In the genomic region with DNA sequence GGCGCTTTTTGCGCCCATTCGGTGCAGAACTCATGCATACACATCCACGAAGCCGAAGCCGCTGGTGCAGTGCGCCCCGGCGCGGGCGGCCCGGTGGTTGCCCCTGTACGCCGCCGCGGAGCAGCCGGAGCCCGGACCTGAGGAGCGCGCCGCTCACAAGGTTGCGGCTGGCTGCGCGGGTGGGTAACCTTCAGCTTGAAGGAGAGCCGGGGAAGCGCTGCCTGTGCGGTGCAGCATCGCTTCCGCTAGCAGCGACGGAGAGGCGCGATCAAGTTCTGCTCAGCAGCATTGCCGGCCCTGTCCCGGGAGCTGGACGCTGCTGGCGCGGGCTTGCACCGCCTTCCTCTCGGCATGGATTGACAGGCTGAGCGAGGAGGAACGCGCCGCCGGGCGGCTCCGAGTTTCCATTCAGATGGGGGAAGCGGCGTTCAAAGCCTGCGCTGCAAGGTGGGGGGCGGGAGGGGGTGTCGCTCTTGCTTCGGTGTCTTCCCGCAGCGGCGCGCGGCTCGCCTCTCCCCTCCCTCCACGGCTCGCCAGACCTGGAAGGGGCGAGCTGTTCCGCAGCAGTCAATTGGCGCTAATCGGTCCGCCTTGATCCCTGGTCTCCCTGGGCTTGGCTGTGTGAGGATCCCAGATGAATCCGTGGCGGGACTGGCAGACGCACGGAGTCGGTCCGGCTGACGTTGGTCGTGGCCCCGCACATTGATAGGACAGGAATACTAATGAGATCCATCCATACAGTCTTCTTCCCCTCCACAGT, we compare ENCODE assay signal across 8 mouse cellular contexts. TPM values are rescaled to one million over a fixed set of nuclear protein-coding genes. Genes with fewer than 3 reads are reported as not detected.
DNase-seq lines count a peak whose midpoint lies in the region; ATAC-seq and TF ChIP-seq lines count a peak whose summit lies in the region.

A gene (minus strand): TSS at position 750 of the 760 bp plus-strand sequence.

- H3K9me3 ChIP-seq in forebrain, embryonic 11.5 days (ENCODE audit: control insufficient read depth, low read length) = no peaks in the 10 kb centered on the region
- no peaks in the 10 kb centered on the region for H3K9me3 ChIP-seq in heart, embryonic 14.5 days (ENCODE audit: control insufficient read depth, low read length)
- no peaks in the 10 kb centered on the region for H3K9me3 ChIP-seq in midbrain, postnatal 0 days (ENCODE audit: low read length)
- no peaks in the 10 kb centered on the region for H3K9me3 ChIP-seq in stomach, embryonic 15.5 days

- DNase-seq in spleen, adult 2 months (ENCODE audit: low read depth in 1 of 2, low spot score in 2 of 2) = peak in 1 of 2 experiments; percentile 18
- DNase-seq in spleen, postnatal 14 days (ENCODE audit: low spot score in 2 of 2) = no peak
- peak; percentile 90 for DNase-seq in forebrain, embryonic 11.5 days (ENCODE audit: low spot score)
- peak; percentile 77 for DNase-seq in kidney, postnatal 10 days
- DNase-seq in liver, adult 2 months (ENCODE audit: extremely low read depth, low read depth, low spot score) = no peak
- DNase-seq in midbrain, postnatal 0 days (ENCODE audit: low spot score) = peak; percentile 82

- peak within 1 kb of the TSS; percentile 93 for H3K4me2 ChIP-seq in forebrain, embryonic 11.5 days (ENCODE audit: low read depth, low read length, severe bottlenecking)
- peak within 1 kb of the TSS; percentile 92 for H3K4me2 ChIP-seq in heart, embryonic 14.5 days (ENCODE audit: low read length)
- peak within 1 kb of the TSS; percentile 77 for H3K4me2 ChIP-seq in midbrain, postnatal 0 days (ENCODE audit: low read depth, low read length, poor library complexity, severe bottlenecking)
- H3K4me2 ChIP-seq in stomach, embryonic 15.5 days = peak within 1 kb of the TSS; percentile 96

- H3K4me1 ChIP-seq in spleen, adult 2 months (ENCODE audit: control insufficient read depth, insufficient read depth, insufficient read length) = peaks cover 5% of the 10 kb centered on the region
- H3K4me1 ChIP-seq in forebrain, embryonic 11.5 days (replicated peaks; ENCODE audit: control insufficient read depth, insufficient read depth, low read length) = peaks cover 4% of the 10 kb centered on the region; the same call in 1 of the 2 replicates
- H3K4me1 ChIP-seq in heart, embryonic 14.5 days (ENCODE audit: control insufficient read depth in 2 of 2, insufficient read depth in 2 of 2, low read length in 2 of 2) = peaks cover 2 to 6% of the 10 kb centered on the region in 2 experiments
- H3K4me1 ChIP-seq in liver, adult 2 months (ENCODE audit: control insufficient read depth, insufficient read depth, low read length) = no peaks in the 10 kb centered on the region; the same call in 1 of the 2 replicates
- H3K4me1 ChIP-seq in midbrain, postnatal 0 days (ENCODE audit: insufficient read depth, low read length) = 0 out of 2 replicates have a peak, but pooled peaks cover 3% of the 10 kb centered on the region
- peaks cover 9% of the 10 kb centered on the region for H3K4me1 ChIP-seq in stomach, embryonic 15.5 days

- under 1% methylated on average over 74 of the region's 75 CpGs for WGBS in spleen, adult 2 months
- 0% methylated on average over 74 of the region's 75 CpGs for WGBS in forebrain, embryonic 11.5 days
- under 1% methylated on average over 74 of the region's 75 CpGs for WGBS in heart, embryonic 14.5 days
- under 1% methylated on average over 75 of the region's 75 CpGs for WGBS in liver, adult 2 months
- WGBS in midbrain, postnatal 0 days = under 1% methylated on average over 72 of the region's 75 CpGs
- under 1% methylated on average over 74 of the region's 75 CpGs for WGBS in stomach, embryonic 15.5 days

- no peak for TF ChIP-seq POLR2A in spleen, adult 2 months (IDR thresholded peaks at IDR 0.05; ENCODE audit: low read depth, low read length)
- no peak for TF ChIP-seq POLR2A in liver, adult 2 months (IDR thresholded peaks at IDR 0.05; ENCODE audit: extremely low read depth, insufficient read depth, low read length)

- no peaks in the 10 kb centered on the region for H3K79me2 ChIP-seq in liver, adult 2 months (ENCODE audit: control insufficient read depth, insufficient read depth, low read length)

- peak within 1 kb of the TSS; percentile 60 for H3K4me3 ChIP-seq in spleen, adult 2 months (ENCODE audit: extremely low read depth, insufficient read depth, insufficient read length)
- H3K4me3 ChIP-seq in forebrain, embryonic 11.5 days (ENCODE audit: low read depth, low read length) = peak within 1 kb of the TSS; percentile 64
- H3K4me3 ChIP-seq in heart, embryonic 14.5 days (ENCODE audit: control insufficient read depth in 1 of 2, insufficient read depth in 1 of 2, low read depth in 1 of 2, low read length in 2 of 2) = peak within 1 kb of the TSS; percentile 53 to 70
- H3K4me3 ChIP-seq in liver, adult 2 months (ENCODE audit: insufficient read depth, low read depth, low read length) = peak within 1 kb of the TSS; percentile 61
- peak within 1 kb of the TSS; percentile 59 for H3K4me3 ChIP-seq in midbrain, postnatal 0 days (ENCODE audit: low read depth, low read length)
- H3K4me3 ChIP-seq in stomach, embryonic 15.5 days (replicated peaks) = peak within 1 kb of the TSS; percentile 63

- TF ChIP-seq CTCF in spleen, adult 2 months (IDR thresholded peaks at IDR 0.05; ENCODE audit: extremely low read depth, insufficient read depth, insufficient read length, insufficient replicate concordance) = no peak
- no peak for TF ChIP-seq CTCF in liver, adult 2 months (IDR thresholded peaks at IDR 0.05; ENCODE audit: low read depth, low read length)
- peak; percentile 35 for TF ChIP-seq CTCF in midbrain, postnatal 0 days (IDR thresholded peaks at IDR 0.05)

- H3K36me3 ChIP-seq in spleen, adult 2 months (ENCODE audit: control insufficient read depth, insufficient read depth, low read length) = no peaks in the 10 kb centered on the region
- no peaks in the 10 kb centered on the region for H3K36me3 ChIP-seq in forebrain, embryonic 11.5 days (ENCODE audit: control insufficient read depth, insufficient read depth, low read length)
- H3K36me3 ChIP-seq in heart, embryonic 14.5 days (ENCODE audit: control insufficient read depth, insufficient read depth, low read length) = no peaks in the 10 kb centered on the region
- no peaks in the 10 kb centered on the region for H3K36me3 ChIP-seq in liver, adult 2 months (ENCODE audit: control insufficient read depth, insufficient read depth, low read length)
- no peaks in the 10 kb centered on the region for H3K36me3 ChIP-seq in midbrain, postnatal 0 days (ENCODE audit: insufficient read depth, low read length)
- H3K36me3 ChIP-seq in stomach, embryonic 15.5 days = no peaks in the 10 kb centered on the region

- H3K9ac ChIP-seq in forebrain, embryonic 11.5 days (ENCODE audit: low read length) = peak within 1 kb of the TSS; percentile 71
- H3K9ac ChIP-seq in heart, embryonic 14.5 days (ENCODE audit: low read length) = peak within 1 kb of the TSS; percentile 81
- peak within 1 kb of the TSS; percentile 40 for H3K9ac ChIP-seq in liver, adult 2 months (ENCODE audit: low read depth, low read length)
- H3K9ac ChIP-seq in midbrain, postnatal 0 days (replicated peaks; ENCODE audit: low read length, poor library complexity, severe bottlenecking) = peak within 1 kb of the TSS; percentile 67
- peak within 1 kb of the TSS; percentile 46 for H3K9ac ChIP-seq in stomach, embryonic 15.5 days

- no peak within 1 kb of the TSS for H3K27ac ChIP-seq in spleen, adult 2 months (ENCODE audit: insufficient read depth, low read length)
- H3K27ac ChIP-seq in forebrain, embryonic 11.5 days (ENCODE audit: low read depth, low read length) = peak within 1 kb of the TSS; percentile 31; the same call in 1 of the 2 replicates
- peak within 1 kb of the TSS; percentile 64 to 72 for H3K27ac ChIP-seq in heart, embryonic 14.5 days (replicated peaks in 1 of 2; ENCODE audit: control insufficient read depth in 1 of 2, insufficient read depth in 1 of 2, low read depth in 2 of 2, low read length in 2 of 2)
- H3K27ac ChIP-seq in liver, adult 2 months (replicated peaks; ENCODE audit: insufficient read depth, low read depth, low read length) = no peak within 1 kb of the TSS
- peak within 1 kb of the TSS; percentile 79 for H3K27ac ChIP-seq in midbrain, postnatal 0 days (ENCODE audit: low read depth, low read length)
- H3K27ac ChIP-seq in stomach, embryonic 15.5 days = peak within 1 kb of the TSS; percentile 21; the same call in 1 of the 2 replicates

- ATAC-seq in forebrain, embryonic 11.5 days (replicated peaks; ENCODE audit: low FRiP score) = peak; percentile 88
- peak; percentile 84 for ATAC-seq in heart, embryonic 14.5 days (ENCODE audit: insufficient number of reproducible peaks, insufficient read depth, low FRiP score, low read depth)
- ATAC-seq in midbrain, postnatal 0 days (ENCODE audit: low FRiP score) = peak; percentile 88
- peak; percentile 84 for ATAC-seq in stomach, embryonic 15.5 days (ENCODE audit: insufficient read depth, low FRiP score, low read depth)

- peaks cover 12% of the 10 kb centered on the region; the same call in 1 of the 2 replicates for H3K27me3 ChIP-seq in spleen, adult 2 months (ENCODE audit: control insufficient read depth, insufficient read depth, low read length)
- H3K27me3 ChIP-seq in forebrain, embryonic 11.5 days (ENCODE audit: control insufficient read depth, insufficient read depth, low read length) = peaks cover 11% of the 10 kb centered on the region; the same call in 1 of the 2 replicates
- H3K27me3 ChIP-seq in heart, embryonic 14.5 days (ENCODE audit: control insufficient read depth, insufficient read depth, low read length) = no peaks in the 10 kb centered on the region
- peaks cover 11% of the 10 kb centered on the region for H3K27me3 ChIP-seq in liver, adult 2 months (ENCODE audit: control insufficient read depth, insufficient read depth, low read length)
- no peaks in the 10 kb centered on the region for H3K27me3 ChIP-seq in midbrain, postnatal 0 days (ENCODE audit: insufficient read depth, low read length)
- peaks cover 4% of the 10 kb centered on the region; the same call in 1 of the 2 replicates for H3K27me3 ChIP-seq in stomach, embryonic 15.5 days (replicated peaks)

RNA-seq across cellular contexts. Expression of the gene that starts here (rescaled TPM):
- polyA plus RNA-seq in spleen, adult 2 months (2012; rRNA removed) = 0.22 and 0.34 TPM in 2 replicates
- 1.4 and 1.6 TPM in 2 replicates for polyA plus RNA-seq in forebrain, embryonic 11.5 days (2014; fragmentation: Nextera tagmentation; extraction: Ambion mirVana)
- 3.7 and 3.8 TPM in 2 replicates for polyA plus RNA-seq in heart, embryonic 14.5 days (2014; fragmentation: Nextera tagmentation; extraction: Ambion mirVana)
- total RNA-seq in liver, adult 2 months (2014; rRNA removed) = 0.46 and 0.47 TPM in 2 replicates
- 0.05 and 0.12 TPM in 2 replicates for polyA plus RNA-seq in liver, adult 2 months (2012; rRNA removed)
- 13.1 and 16.8 TPM in 2 replicates for total RNA-seq in midbrain, postnatal 0 days (2014; rRNA removed)
- polyA plus RNA-seq in midbrain, postnatal 0 days (2015; fragmentation: Nextera tagmentation; extraction: Ambion mirVana) = 6.9 and 7.2 TPM in 2 replicates
- 1.8 and 1.9 TPM in 2 replicates for polyA plus RNA-seq in stomach, embryonic 15.5 days (2015; fragmentation: Nextera tagmentation; extraction: Ambion mirVana)

Comparison
In these comparisons a context has a peak if more than half of its experiments do, and no peak if none do; other contexts are left out.
1. DNase-seq: peak in forebrain, embryonic 11.5 days (single experiment), kidney, postnatal 10 days (single experiment) and midbrain, postnatal 0 days (single experiment); none in spleen, postnatal 14 days (0 of 2) and liver, adult 2 months (single experiment).
2. H3K27ac ChIP-seq: peak in forebrain, embryonic 11.5 days (single experiment), heart, embryonic 14.5 days (2 of 2), midbrain, postnatal 0 days (single experiment) and stomach, embryonic 15.5 days (single experiment); none in spleen, adult 2 months (single experiment) and liver, adult 2 months (single experiment).
3. Peak in every context shown above with its lines, with median percentiles within 50 percentile points of each other: H3K4me3 ChIP-seq, ATAC-seq, H3K4me2 ChIP-seq and H3K9ac ChIP-seq.